Mouse (Mus musculus) gastrocnemius, postnatal 14 days (tissue): ENCODE measurements around the gene Boll. TPM values are rescaled to one million over a fixed set of nuclear protein-coding genes. Genes with fewer than 3 reads are reported as not detected.

ENCODE experiments used
- DNase-seq: peaks from one replicate; pipeline ENCODE4 v3.0.0; 2021; ENCODE audit warnings: mixed read lengths
- intact Hi-C: fragments of 180-260 bp; cut with DNase I; formaldehyde crosslinking; loops from one replicate; pipeline ENCODE4 v1.15.1; 2025; ENCODE audit warnings: low total_unique reads
- total RNA-seq, 2 experiments: library from RNA; stranded (reverse); gene quantifications; 2 replicates each; pipeline ENCODE4 v1.2.3; 2021

The Boll gene
- total RNA-seq, 2 experiments from 2014 or later, result not detected

DNA sequence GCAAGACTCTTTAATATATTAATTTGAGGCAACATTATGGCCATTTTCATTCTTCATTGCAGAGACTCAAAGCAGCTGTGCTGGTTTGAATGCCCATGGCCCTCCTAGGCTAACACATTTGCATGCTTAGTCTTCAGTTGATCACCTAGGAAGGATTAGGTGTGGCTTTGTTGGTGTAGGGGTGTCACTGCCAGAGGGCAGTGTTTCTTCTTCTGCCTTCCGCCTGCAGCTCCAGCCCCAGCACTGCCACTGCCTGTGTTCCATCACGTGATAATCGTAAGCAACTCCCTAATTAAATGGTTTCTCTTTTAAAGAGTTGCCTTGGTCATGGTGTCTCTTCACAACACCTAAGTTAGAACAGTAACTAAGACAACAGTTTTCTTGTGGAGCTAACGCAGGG, 150.5 kb downstream of the Boll start:
- DNase-seq, result no peak
- intact Hi-C loops, result no loop called here

GRCm38 (mm10) chr1:55211081-55211480, 152.2 kb downstream of the Boll start:
- no peak for DNase-seq
- intact Hi-C loops, result no loop called here

DNA sequence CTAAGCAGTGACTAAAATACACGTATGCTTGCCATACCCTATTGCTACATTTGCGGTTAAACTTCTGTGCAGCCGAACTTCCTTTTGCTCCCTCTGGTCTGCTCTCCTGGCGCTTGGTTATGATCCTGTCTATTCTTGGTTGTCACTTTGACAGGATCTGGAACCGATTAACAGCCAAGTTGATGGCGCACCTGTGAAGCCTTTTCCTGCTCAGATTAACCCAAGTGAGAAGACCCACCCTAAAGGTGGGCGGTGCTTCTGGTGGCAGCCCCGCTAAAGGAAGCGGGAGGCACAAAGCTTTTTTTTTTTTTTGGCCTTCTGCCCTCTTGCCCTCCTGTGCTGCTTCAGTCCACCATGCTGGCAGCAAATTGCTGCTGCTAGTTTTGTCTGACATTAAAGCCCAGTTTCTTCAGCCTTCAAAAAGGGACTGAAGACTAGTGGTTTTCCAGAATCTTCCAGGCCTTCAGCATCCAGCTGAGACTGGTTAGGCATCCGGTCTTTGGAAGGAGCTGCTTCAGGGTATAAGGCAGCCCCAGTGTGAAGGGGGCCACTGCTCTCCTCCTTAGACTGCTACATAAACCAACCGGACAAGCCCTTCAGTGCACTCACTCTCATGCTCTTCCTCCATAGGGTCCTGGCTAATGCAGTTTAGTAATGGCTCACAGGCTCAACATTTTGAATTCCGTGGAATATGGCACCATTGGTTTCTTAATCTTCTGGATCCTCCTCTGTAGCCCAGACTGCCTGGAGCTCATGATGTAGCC, 152.9 kb downstream of the Boll start:
- no peak for DNase-seq
- intact Hi-C loops, result no loop called here

GRCm38 (mm10) chr1:55208500-55209140, 154.6 kb downstream of the Boll start:
- intact Hi-C loops, result no loop called here
- DNase-seq, result no peak

DNA sequence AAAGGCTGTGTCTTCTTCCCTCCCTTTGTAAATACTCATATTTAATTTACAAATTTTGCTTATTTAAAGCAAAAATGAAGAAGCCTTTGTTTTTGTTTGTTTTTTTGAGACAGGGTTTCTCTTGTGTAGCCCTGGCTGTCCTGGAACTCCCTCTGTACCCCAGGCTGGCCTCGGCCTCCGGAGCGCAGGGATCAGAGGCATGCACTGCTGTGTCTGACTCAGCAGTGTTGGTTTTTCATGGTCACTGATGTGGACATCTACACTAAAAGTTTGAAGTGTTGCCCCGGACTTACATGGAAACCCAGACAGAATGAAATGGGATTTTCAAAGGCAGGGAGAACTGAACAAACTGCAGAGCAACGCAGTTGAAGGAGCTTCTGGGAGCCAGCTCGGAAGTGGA, 155.7 kb downstream of the Boll start:
- intact Hi-C loops, result no loop called here
- DNase-seq, result no peak

DNA sequence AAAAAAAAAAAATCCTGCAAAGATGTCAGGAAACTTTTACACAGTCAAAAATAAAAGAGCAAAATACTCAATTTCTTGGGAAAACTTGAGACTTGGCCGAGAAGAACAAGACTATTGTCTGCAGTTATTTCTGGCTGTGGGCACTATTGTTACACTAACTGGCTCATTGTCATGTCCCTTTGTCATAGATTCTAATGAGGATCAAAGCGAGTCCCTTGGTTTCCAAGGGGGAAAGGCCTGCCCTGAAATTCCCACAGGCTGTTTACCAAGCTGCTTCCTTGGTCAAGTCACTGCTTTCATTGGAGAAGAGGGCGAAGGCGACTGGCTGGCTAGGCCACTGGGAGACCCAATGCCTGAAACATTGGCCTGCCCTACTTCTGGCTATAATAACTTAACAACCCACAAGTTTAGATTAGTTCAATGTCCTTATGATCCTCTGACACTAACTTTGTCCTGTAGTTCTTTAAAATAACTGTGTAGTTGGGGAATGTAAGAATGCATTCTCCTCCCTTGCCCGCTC, 157.4 kb downstream of the Boll start:
- intact Hi-C loops, result no loop called here
- DNase-seq, result no peak

DNA sequence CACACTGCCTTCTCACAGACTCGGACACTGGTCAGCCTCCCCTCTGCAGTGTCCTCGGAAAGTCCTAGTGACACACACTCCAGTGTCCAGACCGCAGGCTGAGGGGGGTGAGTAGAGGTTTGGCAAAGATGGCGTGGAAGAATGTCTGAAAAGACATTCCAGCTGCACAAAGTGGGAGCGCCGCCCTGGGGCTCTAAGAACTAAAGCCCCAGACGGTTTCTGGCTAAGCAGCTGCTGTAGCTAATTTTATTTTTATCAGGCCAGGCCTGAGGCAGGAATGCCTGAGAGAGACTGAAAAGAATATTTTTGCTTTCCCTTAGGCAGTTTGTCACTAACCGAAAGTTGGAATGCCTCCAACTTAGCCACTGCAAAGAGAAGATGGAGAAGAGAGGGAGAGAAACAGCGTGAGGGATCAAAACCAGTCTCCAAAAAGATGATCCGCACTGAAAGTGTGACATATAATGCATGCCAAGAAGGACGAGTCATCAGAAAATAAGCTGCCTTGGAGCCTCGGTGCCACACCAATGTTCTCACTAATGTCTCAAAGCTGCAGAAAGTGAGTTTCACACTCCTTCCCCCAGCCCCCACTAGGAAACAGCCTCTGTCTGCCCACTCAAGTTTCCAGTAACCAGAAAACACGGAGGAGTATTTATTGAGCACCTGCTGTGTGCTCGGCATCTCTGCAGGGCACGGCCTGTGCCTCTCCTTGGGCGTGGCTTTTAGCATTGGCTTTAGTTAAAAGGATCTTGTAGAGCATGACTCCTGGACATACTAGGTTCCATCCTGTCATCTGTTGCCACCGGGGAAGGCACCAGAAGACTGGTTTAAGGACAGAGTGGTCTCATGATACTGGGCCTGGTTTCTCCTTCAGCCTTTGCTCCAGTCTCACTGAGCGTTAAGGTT, 161.2 kb downstream of the Boll start:
- DNase-seq, result peak; percentile 74
- intact Hi-C loops, result no loop called here

DNA sequence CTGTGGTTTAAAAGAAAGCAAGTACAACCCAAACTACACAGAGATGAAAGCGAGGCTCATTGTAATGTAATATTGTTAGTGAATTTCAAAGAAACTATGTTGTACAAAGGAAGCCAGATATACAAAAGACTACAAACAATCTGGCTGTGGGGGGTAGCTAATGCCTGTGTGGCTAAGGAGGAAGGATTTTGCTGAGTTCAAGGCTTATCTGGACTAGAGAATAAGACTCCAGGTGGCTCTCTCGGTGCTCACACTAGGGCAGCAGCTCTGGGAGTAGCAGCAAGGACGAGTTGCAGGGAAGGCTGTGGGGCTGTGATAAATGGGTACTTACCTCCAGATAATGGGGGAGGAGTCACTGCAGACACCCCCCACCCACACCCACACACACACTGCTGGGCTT, 164.6 kb downstream of the Boll start:
- intact Hi-C loops, result no loop called here

More for the DNA sequence above, 164.6 kb downstream of the Boll start:
- DNase-seq, result no peak

Other genes starting within 250 kb of the Boll start
- 10 to 100 TPM; 38.5 to 39.9 TPM for gene Mob4, start 232.2 kb downstream of the Boll start, total RNA-seq
- 1 to 10 TPM; 8.8 to 9.2 TPM for gene Rftn2, start 136.7 kb downstream of the Boll start, total RNA-seq
- 1 to 10 TPM; 3.7 to 3.8 TPM for gene Mars2, start 126.3 kb downstream of the Boll start, total RNA-seq
- gene Plcl1, start 42.5 kb upstream of the Boll start, total RNA-seq, result 1 to 10 TPM; 5.2 to 6.0 TPM